Mouse (Mus musculus) CH12.LX (cell line): ENCODE data around the gene Mrpl36. TPM values are rescaled to one million over a fixed set of nuclear protein-coding genes. Genes with fewer than 3 reads are reported as not detected.

Source experiments
- DNase-seq: peaks from one replicate; pipeline ENCODE4 v3.0.0-alpha.2; 2013; ENCODE audit errors: extremely low read depth
- H3K27ac ChIP-seq: 2 replicates; pipeline ENCODE4 v1.5.1; 2012; ENCODE audit warnings: low read depth, mild to moderate bottlenecking, control low read depth, moderate library complexity; ENCODE audit not compliant: insufficient read depth
- H3K27me3 ChIP-seq: replicated peaks from 2 replicates; pipeline ENCODE3; 2012; ENCODE audit warnings: inconsistent platforms
- H3K36me3 ChIP-seq, 2 experiments: replicated peaks in 1 of 2; 2 replicates each; pipeline versions ENCODE3 to v1.6.1; 2012; ENCODE audit warnings: inconsistent platforms in 1 of 2, low read length in 1 of 2, mild to moderate bottlenecking in 1 of 2, mixed read lengths in 1 of 2, moderate library complexity in 1 of 2; ENCODE audit not compliant: control insufficient read depth in 1 of 2, insufficient read depth in 1 of 2
- H3K4me1 ChIP-seq, 2 experiments: 2 replicates each; pipeline ENCODE4 v1.6.1; 2012; ENCODE audit warnings: inconsistent platforms in 1 of 2, moderate library complexity in 1 of 2; ENCODE audit not compliant: insufficient read depth in 2 of 2, control insufficient read depth in 1 of 2
- H3K4me2 ChIP-seq: 2 replicates; pipeline ENCODE4 v1.6.1; 2012; ENCODE audit warnings: low read depth, mild to moderate bottlenecking, control low read depth; ENCODE audit not compliant: poor library complexity, insufficient read depth, severe bottlenecking
- H3K4me3 ChIP-seq, 3 experiments: fragments of 150-350 bp in 1 of 3; sonication (generic) in 1 of 3; replicated peaks in 1 of 3; 2 replicates each; pipeline versions ENCODE3 to v1.5.1; 2011 to 2012; ENCODE audit warnings: low read depth in 2 of 3, low read length in 2 of 3, mild to moderate bottlenecking in 2 of 3, moderate library complexity in 2 of 3, control low read depth in 1 of 3, improper control_type of control experiment in 1 of 3, inconsistent platforms in 1 of 3, mixed read lengths in 1 of 3; ENCODE audit not compliant: poor library complexity in 1 of 3
- H3K79me2 ChIP-seq: replicated peaks from 2 replicates; pipeline ENCODE4 v1.6.1; 2012; ENCODE audit warnings: mild to moderate bottlenecking, moderate library complexity; ENCODE audit not compliant: control insufficient read depth, poor library complexity, insufficient read depth, severe bottlenecking; ENCODE audit errors: extremely low read depth
- H3K9ac ChIP-seq: 2 replicates; pipeline ENCODE4 v1.6.1; 2012; ENCODE audit warnings: low read depth, mild to moderate bottlenecking, control low read depth, moderate library complexity; ENCODE audit not compliant: insufficient read depth
- H3K9me3 ChIP-seq: replicated peaks from 2 replicates; pipeline ENCODE3; 2012; ENCODE audit warnings: low read length, inconsistent platforms, mixed read lengths
- CHD1 ChIP-seq: IDR thresholded peaks from 2 replicates; pipeline ENCODE4 v1.6.1; 2012; ENCODE audit warnings: low read depth, low read length, improper control_type of control experiment, inconsistent platforms
- EP300 ChIP-seq: IDR thresholded peaks from 2 replicates; pipeline ENCODE4 v1.6.1; 2011; ENCODE audit warnings: low read length, improper control_type of control experiment
- ETS1 ChIP-seq: conservative IDR thresholded peaks from 2 replicates; pipeline ENCODE4 v1.6.1; 2012; ENCODE audit warnings: low read depth, mild to moderate bottlenecking, inconsistent platforms, low read length, improper control_type of control experiment, moderate library complexity
- JUND ChIP-seq: conservative IDR thresholded peaks from 2 replicates; pipeline ENCODE4 v1.6.1; 2011; ENCODE audit warnings: low read depth, low read length, improper control_type of control experiment
- MAFK ChIP-seq: IDR thresholded peaks from 2 replicates; pipeline ENCODE4 v1.6.1; 2011; ENCODE audit warnings: low read length, improper control_type of control experiment; ENCODE audit not compliant: insufficient replicate concordance
- MEF2A ChIP-seq: IDR thresholded peaks from 2 replicates; pipeline ENCODE4 v1.6.1; 2014; ENCODE audit warnings: low read depth, mild to moderate bottlenecking, inconsistent platforms, low read length, improper control_type of control experiment, borderline replicate concordance
- MXI1 ChIP-seq: IDR thresholded peaks from 2 replicates; pipeline ENCODE4 v1.6.1; 2011; ENCODE audit warnings: mild to moderate bottlenecking, low read depth, low read length, improper control_type of control experiment
- RAD21 ChIP-seq: IDR thresholded peaks from 2 replicates; pipeline ENCODE4 v1.6.1; 2011; ENCODE audit warnings: low read depth, mild to moderate bottlenecking, low read length, improper control_type of control experiment, moderate library complexity
- TCF12 ChIP-seq: IDR thresholded peaks from 2 replicates; pipeline ENCODE4 v1.6.1; 2014; ENCODE audit warnings: low read depth, mild to moderate bottlenecking, inconsistent platforms, low read length, improper control_type of control experiment
- UBTF ChIP-seq: IDR thresholded peaks from 2 replicates; pipeline ENCODE4 v1.6.1; 2012; ENCODE audit warnings: low read depth, mild to moderate bottlenecking, inconsistent platforms, low read length, improper control_type of control experiment, moderate library complexity
- ZC3H11A ChIP-seq: IDR thresholded peaks from 2 replicates; pipeline ENCODE4 v1.6.1; 2012; ENCODE audit warnings: low read depth, mild to moderate bottlenecking, inconsistent platforms, low read length, improper control_type of control experiment
- ZMIZ1 ChIP-seq: IDR thresholded peaks from 2 replicates; pipeline ENCODE4 v1.6.1; 2012; ENCODE audit warnings: low read depth, mild to moderate bottlenecking, inconsistent platforms, low read length, improper control_type of control experiment
- dilution Hi-C: fragments of 300-500 bp; cut with MboI; formaldehyde crosslinking; loops from 2 replicates; pipeline ENCODE4 v1.14.3; 2020; ENCODE audit warnings: low sequenced_read_pairs; ENCODE audit not compliant: extremely low pct_unique_long_range_greater_than_20kb, extremely low pct_ligation_motif_present
- in situ Hi-C: fragments of 300-500 bp; cut with MboI; formaldehyde crosslinking; loops from 3 replicates; pipeline ENCODE4 v1.14.3; 2019; ENCODE audit warnings: low sequenced_read_pairs, low pct_ligation_motif_present, low pct_unique_long_range_greater_than_20kb, mixed read lengths
- polyA plus RNA-seq: library from polyadenylated mRNA; unstranded; fragments of >175 nt; gene quantifications from 2 replicates; pipeline ENCODE4 v1.2.1, GENCODE M21; 2012; ENCODE audit warnings: low read depth; ENCODE audit not compliant: insufficient read length
- total RNA-seq, 2 experiments: library from RNA; depleted of rRNA; stranded (reverse); fragments of 300-350 nt in 1 of 2; fragments of >200 nt in 1 of 2; gene quantifications; 2 replicates each; pipeline ENCODE4 v1.2.3; 2012 to 2014

Mrpl36 gene
- total and polyA plus RNA-seq, 3 experiments = 102 to 220 (median 133) TPM

DNA sequence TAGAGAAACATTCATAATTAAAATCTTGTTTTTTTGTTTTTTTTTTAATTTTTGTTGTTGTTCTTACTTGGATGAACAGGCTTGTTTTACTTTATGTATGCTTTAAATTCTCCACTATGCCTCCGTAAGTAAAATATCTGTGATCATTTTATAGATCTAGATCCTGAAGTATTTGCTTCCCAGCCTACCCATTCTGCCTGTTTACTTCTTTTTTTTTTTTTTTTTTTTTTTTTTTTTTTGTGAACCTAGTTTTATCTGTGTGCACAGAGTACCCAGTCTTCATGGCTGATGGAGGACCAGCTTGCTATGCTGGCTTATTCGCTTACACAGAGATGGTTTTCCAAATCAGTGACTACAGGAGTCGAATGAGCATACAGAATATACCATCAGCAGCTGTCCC is 28.8 kb downstream of the Mrpl36 start:
- Histone ChIP-seq H3K27me3 (peaks cover 13% of the 10 kb centered on the region), H3K4me1 (no peaks in the 10 kb centered on the region), H3K4me3 (no peak overlapping the region), H3K4me2 (no peak overlapping the region), H3K36me3 (no peaks in the 10 kb centered on the region), H3K9ac (no peak overlapping the region), H3K79me2 (no peaks in the 10 kb centered on the region), H3K27ac (no peak overlapping the region), H3K9me3 (no peaks in the 10 kb centered on the region)
- TF ChIP-seq ZMIZ1 (no peak), ZC3H11A (no peak), MEF2A (no peak), CHD1 (no peak), RAD21 (no peak), MXI1 (no peak), UBTF (no peak), ETS1 (no peak), JUND (no peak)
- in situ Hi-C loops (no loop called here), dilution Hi-C loops (no loop called here)
- DNase-seq = no peak

DNA sequence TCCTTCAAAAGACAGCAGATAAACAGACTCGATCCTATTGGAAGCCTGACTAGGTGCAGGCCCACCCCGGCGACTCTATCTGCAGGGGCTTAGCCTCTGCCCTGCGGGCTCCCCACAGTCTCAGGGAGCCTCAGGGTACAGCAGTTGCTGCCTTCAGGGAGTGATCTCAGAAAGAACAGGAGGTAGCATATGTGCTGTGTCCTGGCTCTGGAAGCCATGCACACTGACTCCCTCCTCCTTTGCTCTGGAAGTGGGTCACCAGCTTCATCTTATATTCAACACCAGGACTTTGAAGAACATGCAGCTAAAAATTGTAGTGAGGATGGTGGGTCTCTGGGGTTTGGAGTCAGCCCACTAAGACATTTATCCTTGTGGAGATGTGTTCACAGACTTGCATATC is 45.1 kb downstream of the Mrpl36 start:
- in situ Hi-C loops = no loop called here
- H3K9me3 ChIP-seq = no peaks in the 10 kb centered on the region
- TF ChIP-seq ZC3H11A (no peak), TCF12 (no peak), MAFK (no peak)
- TF ChIP-seq, all 38 proteins: peak for 0
- no peaks in the 10 kb centered on the region for H3K79me2 ChIP-seq
- no peak overlapping the region for H3K27ac ChIP-seq
- peaks cover 0 to 6% of the 10 kb centered on the region in 2 experiments; a peak in 2 of 4 replicates for H3K4me1 ChIP-seq
- H3K9ac ChIP-seq = no peak overlapping the region
- H3K4me3 ChIP-seq = no peak overlapping the region
- DNase-seq = no peak
- dilution Hi-C loops = no loop called here
- H3K36me3 ChIP-seq = no peaks in the 10 kb centered on the region
- H3K4me2 ChIP-seq = no peak overlapping the region
- H3K27me3 ChIP-seq = peaks cover 53% of the 10 kb centered on the region

DNA sequence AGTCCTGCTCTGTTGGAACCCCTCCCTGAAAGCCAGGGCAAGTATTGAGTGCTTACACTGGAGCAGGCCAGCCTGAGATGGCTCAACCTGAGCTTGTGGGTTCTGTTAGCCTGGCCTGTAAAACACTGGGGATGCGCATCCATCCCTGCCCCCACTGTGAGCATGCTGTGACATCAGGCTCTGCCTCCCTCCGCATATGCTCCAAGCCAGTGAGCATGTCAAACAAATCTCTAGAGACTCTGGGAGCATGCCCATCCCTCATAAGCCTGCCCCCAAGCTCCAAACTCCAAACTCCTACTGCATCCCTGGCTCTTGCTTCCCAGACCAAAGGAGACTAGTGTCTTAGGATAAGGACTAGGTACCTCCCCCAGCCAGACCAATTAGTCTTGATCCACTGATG is 46.3 kb downstream of the Mrpl36 start:
- H3K27ac ChIP-seq = no peak overlapping the region
- H3K9ac ChIP-seq = no peak overlapping the region
- TF ChIP-seq EP300 = no peak
- dilution Hi-C loops = no loop called here
- no peak overlapping the region for H3K4me2 ChIP-seq
- no peak overlapping the region for H3K4me3 ChIP-seq
- H3K4me1 ChIP-seq = peaks cover 0 to 6% of the 10 kb centered on the region in 2 experiments; a peak in 2 of 4 replicates
- no peaks in the 10 kb centered on the region for H3K36me3 ChIP-seq
- in situ Hi-C loops = no loop called here
- peaks cover 59% of the 10 kb centered on the region for H3K27me3 ChIP-seq
- no peaks in the 10 kb centered on the region for H3K9me3 ChIP-seq
- DNase-seq = no peak
- H3K79me2 ChIP-seq = no peaks in the 10 kb centered on the region
